Mouse (Mus musculus): ENCODE measurements at regions not wholly inside any gene's neighbourhood (a gene's known extent, or its start where the extent isn't known, plus 50 kb on each side); places are given as distances from the start of the nearest gene placed in this dataset.

DNA sequence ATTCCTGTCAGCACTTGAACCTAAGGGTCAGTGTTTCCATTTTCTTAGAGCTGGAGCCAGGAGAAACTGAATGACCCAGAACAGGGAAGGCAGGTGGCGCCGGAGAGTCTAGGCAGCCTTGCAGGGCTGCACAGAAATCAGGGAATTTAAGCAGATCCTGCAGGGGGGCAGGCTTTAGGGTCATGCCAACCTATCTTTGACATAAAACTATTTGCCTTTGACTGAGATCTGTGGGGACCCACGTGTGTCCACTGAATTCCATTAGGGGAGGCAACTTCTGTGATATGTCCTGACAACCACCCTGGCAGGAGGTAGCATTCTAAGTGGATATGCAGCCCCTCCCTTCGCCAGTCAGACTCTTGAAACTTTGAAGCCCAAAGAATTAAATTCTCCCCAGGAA is 135.6 kb upstream of the Ctnna2 start:
- H3K9me3 ChIP-seq (replicated peaks) = no peaks in the 10 kb centered on the region
- H3K4me3 ChIP-seq = no peak overlapping the region
- H3K27ac ChIP-seq (replicated peaks) = no peak overlapping the region; the same call in 1 of the 2 replicates
- no peaks in the 10 kb centered on the region for H3K36me3 ChIP-seq
- DNase-seq (ENCODE audit: low spot score) = peak; percentile 55
- peaks cover 18% of the 10 kb centered on the region for H3K4me1 ChIP-seq
- WGBS = 34% methylated on average over 4 of the region's 4 CpGs
- no peaks in the 10 kb centered on the region for H3K27me3 ChIP-seq (ENCODE audit: low read depth, poor library complexity, severe bottlenecking)

DNA sequence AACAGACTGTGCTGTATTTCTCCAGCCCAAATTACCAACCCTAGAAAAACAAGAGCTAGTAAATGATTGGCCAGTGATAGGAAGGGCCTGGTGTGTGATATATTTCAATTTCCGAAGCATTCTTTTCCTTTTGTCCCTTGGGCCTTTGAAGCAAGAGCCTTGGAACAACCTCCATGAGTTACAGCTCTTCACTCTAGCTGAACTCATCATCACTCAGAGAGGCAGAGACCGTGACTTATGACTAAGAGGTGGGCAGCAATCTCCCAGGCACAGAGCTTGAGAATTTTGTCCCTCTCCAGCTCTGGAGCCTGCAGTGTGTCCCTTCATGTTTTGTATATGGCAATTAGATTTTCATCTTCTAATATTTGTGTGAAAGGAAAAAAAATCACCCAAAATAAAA is 103.0 kb upstream of the Ctnna2 start:
- 80% methylated on average over 2 of the region's 2 CpGs for WGBS
- no peaks in the 10 kb centered on the region for H3K27me3 ChIP-seq (ENCODE audit: low read depth, poor library complexity, severe bottlenecking)
- no peak overlapping the region for H3K4me3 ChIP-seq
- H3K4me1 ChIP-seq = no peaks in the 10 kb centered on the region
- no peaks in the 10 kb centered on the region for H3K9me3 ChIP-seq (replicated peaks)
- no peaks in the 10 kb centered on the region for H3K36me3 ChIP-seq
- no peak overlapping the region for H3K27ac ChIP-seq (replicated peaks)
- no peak for DNase-seq (ENCODE audit: low spot score)

DNA sequence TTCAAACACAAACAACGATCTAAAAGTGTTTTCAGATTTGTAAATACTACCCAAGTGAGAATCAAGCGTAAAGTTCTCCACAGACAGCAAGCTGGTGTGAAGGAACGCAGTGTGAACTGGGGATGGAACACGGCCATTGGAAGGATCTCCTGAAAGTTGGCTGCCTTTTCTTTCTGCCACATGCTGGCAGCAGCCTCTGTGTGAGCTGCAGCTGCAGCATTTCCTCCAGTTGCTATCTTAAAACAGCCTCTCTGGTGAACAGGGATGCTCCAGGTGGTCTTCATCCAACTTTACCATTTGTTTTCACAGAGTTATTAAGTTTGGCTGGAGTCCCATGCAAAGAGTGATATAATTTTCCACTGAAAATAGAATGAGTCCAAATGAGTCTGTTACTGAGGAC is 99.4 kb upstream of the Ctnna2 start:
- Histone ChIP-seq H3K4me1 (no peaks in the 10 kb centered on the region), H3K36me3 (no peaks in the 10 kb centered on the region), H3K4me3 (no peak overlapping the region), H3K27me3 (ENCODE audit: low read depth, poor library complexity, severe bottlenecking) (no peaks in the 10 kb centered on the region), H3K9me3 (replicated peaks) (no peaks in the 10 kb centered on the region), H3K27ac (replicated peaks) (no peak overlapping the region)
- WGBS = 79% methylated on average over 4 of the region's 4 CpGs
- no peak for DNase-seq (ENCODE audit: low spot score)

DNA sequence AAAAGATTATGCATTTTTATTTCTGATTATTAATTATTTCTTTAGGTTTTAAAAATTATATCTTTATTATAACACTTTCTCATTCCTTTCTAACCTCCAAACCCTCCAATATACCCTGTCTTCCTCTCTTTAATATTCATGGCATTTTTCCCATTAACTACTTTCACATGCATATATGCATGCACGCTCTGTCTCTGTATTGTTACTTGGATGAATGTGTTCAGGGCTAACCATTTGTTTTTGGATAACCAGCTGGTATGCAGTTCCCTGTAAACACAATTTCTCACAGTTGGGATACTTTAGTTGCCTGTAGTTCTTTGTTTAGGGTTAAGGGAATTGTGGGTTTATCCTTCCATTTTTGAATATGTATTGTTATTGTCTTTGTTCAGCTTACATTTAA is 86.8 kb upstream of the Ctnna2 start:
- Histone ChIP-seq H3K4me3 (no peak overlapping the region), H3K36me3 (no peaks in the 10 kb centered on the region), H3K27me3 (ENCODE audit: low read depth, poor library complexity, severe bottlenecking) (no peaks in the 10 kb centered on the region), H3K27ac (replicated peaks) (no peak overlapping the region), H3K9me3 (replicated peaks) (no peaks in the 10 kb centered on the region), H3K4me1 (no peaks in the 10 kb centered on the region)
- DNase-seq (ENCODE audit: low spot score) = no peak
- 89% methylated on average over 1 of the region's 1 CpGs for WGBS

DNA sequence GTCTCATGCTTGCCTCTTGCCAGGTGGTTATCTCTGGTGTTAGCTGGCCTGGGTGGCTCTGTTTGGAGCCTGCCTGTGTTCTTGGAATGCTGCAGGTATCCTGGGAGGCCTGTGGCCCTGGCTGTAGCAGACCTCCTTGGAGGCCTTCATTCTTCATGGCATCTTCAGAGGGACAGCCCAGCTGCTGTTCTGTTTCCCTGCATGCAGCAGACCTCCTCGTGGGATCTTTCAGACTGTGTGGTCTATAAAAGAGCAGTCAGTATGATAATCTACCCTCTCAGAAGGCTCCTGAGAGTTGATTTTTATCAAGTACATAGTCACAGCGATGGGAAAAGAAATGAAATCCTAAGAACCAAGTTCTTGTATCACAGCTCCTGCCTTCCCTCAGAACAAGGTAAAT is 86.2 kb upstream of the Ctnna2 start:
- no peaks in the 10 kb centered on the region for H3K36me3 ChIP-seq
- no peak overlapping the region for H3K27ac ChIP-seq (replicated peaks)
- no peak for DNase-seq (ENCODE audit: low spot score)
- H3K27me3 ChIP-seq (ENCODE audit: low read depth, poor library complexity, severe bottlenecking) = no peaks in the 10 kb centered on the region
- H3K9me3 ChIP-seq (replicated peaks) = no peaks in the 10 kb centered on the region
- H3K4me3 ChIP-seq = no peak overlapping the region
- WGBS = 61% methylated on average over 2 of the region's 2 CpGs
- no peaks in the 10 kb centered on the region for H3K4me1 ChIP-seq
